Comparison of ENCODE assay signal across 29 mouse cellular contexts in the genomic region with DNA sequence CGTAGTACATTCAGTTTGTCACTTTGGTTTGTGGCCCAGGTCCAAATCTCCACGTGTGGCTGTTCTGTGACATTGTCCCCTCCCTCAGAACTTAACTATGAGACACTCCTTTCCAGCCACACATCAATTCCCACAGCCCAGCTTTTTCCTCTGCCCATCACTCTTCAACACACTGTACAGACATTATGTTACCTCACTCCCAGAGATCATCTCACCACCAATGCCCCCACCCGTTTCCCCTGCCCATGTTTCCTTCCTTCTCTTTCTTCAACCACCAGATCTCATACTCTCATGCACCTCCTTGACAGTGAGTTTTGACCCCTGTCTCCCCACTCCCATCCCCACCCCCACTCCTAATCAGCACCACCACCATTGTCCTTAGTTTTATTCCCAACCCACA. TPM values are rescaled to one million over a fixed set of nuclear protein-coding genes. Genes with fewer than 3 reads are reported as not detected.
DNase-seq lines count a peak whose midpoint lies in the region; ATAC-seq and TF ChIP-seq lines count a peak whose summit lies in the region.
"Had no signal": no experiment of that assay in that cellular context is flagged by ENCODE, and none has a peak within 500 bp of the region (broad histone marks: within the 10 kb centered on the region; RNA-seq: fewer than 3 reads in every experiment).

No protein-coding gene starts in this region.

- TF ChIP-seq CTCF in forebrain, postnatal 0 days (IDR thresholded peaks at IDR 0.05; ENCODE audit: low read depth): no peak

- ATAC-seq in forebrain, postnatal 0 days: no peak
- ATAC-seq in granulocyte monocyte progenitor cell, adult 5-6 weeks (replicated peaks; ENCODE audit: poor library complexity, severe bottlenecking): peak; percentile 27; the same call in 1 of the 2 replicates
- ATAC-seq in megakaryocyte, adult 5-6 weeks (ENCODE audit: poor library complexity, severe bottlenecking): peak; percentile 34; the same call in 1 of the 2 replicates
- ATAC-seq: forebrain, embryonic 13.5 days; forebrain, embryonic 16.5 days had no signal

- H3K4me1 ChIP-seq in forebrain, embryonic 10.5 days: peaks cover 11% of the 10 kb centered on the region
- no peaks in the 10 kb centered on the region for H3K4me1 ChIP-seq in forebrain, postnatal 0 days (ENCODE audit: insufficient read depth)
- H3K4me1 ChIP-seq: embryonic facial prominence, embryonic 12.5 days; embryonic facial prominence, embryonic 15.5 days; forebrain, embryonic 13.5 days; heart, embryonic 10.5 days; heart, embryonic 13.5 days; hindbrain, embryonic 12.5 days; hindbrain, embryonic 15.5 days had no signal

- H3K4me3 ChIP-seq in forebrain, embryonic 10.5 days: no peak overlapping the region
- no peak overlapping the region for H3K4me3 ChIP-seq in forebrain, postnatal 0 days (ENCODE audit: low read depth, low read length)
- H3K4me3 ChIP-seq: embryonic facial prominence, embryonic 12.5 days; embryonic facial prominence, embryonic 15.5 days; erythroblast, embryonic 14.5 days; forebrain, embryonic 13.5 days; heart, adult 2 months; heart, embryonic 10.5 days; heart, embryonic 13.5 days; hindbrain, embryonic 12.5 days; hindbrain, embryonic 15.5 days had no signal

- H3K9me3 ChIP-seq in forebrain, embryonic 10.5 days: no peaks in the 10 kb centered on the region
- no peaks in the 10 kb centered on the region for H3K9me3 ChIP-seq in forebrain, postnatal 0 days (ENCODE audit: low read length)
- H3K9me3 ChIP-seq: embryonic facial prominence, embryonic 12.5 days; embryonic facial prominence, embryonic 15.5 days; forebrain, embryonic 13.5 days; heart, embryonic 10.5 days; heart, embryonic 13.5 days; hindbrain, embryonic 12.5 days; hindbrain, embryonic 15.5 days had no signal

- no peak overlapping the region for H3K9ac ChIP-seq in forebrain, postnatal 0 days
- H3K9ac ChIP-seq: embryonic facial prominence, embryonic 12.5 days; embryonic facial prominence, embryonic 15.5 days; forebrain, embryonic 13.5 days; heart, embryonic 13.5 days; hindbrain, embryonic 12.5 days; hindbrain, embryonic 15.5 days had no signal

- DNase-seq in forebrain, embryonic 10.5 days (ENCODE audit: extremely low spot score, low spot score): no peak
- DNase-seq in forebrain, postnatal 0 days: no peak
- DNase-seq in embryo, embryonic 11 days: no peak
- no peak for DNase-seq in adrenal gland, postnatal 25 days
- DNase-seq: adrenal gland, postnatal 10 days; cerebellum, adult 11 months; cerebellum, adult 2 months; cerebellum, postnatal 10 days; cerebellum, postnatal 36 days; gastrocnemius, postnatal 25 days; heart, adult 2 months; heart, postnatal 14 days; heart, postnatal 4 days; kidney, adult 2 months had no signal

- H3K27me3 ChIP-seq in forebrain, embryonic 10.5 days (ENCODE audit: poor library complexity, severe bottlenecking): no peaks in the 10 kb centered on the region
- no peaks in the 10 kb centered on the region for H3K27me3 ChIP-seq in forebrain, postnatal 0 days (ENCODE audit: insufficient read depth, low read length)
- H3K27me3 ChIP-seq: embryonic facial prominence, embryonic 12.5 days; embryonic facial prominence, embryonic 15.5 days; forebrain, embryonic 13.5 days; heart, embryonic 13.5 days; hindbrain, embryonic 12.5 days; hindbrain, embryonic 15.5 days had no signal

- no peak overlapping the region for H3K4me2 ChIP-seq in forebrain, postnatal 0 days (ENCODE audit: low read depth)
- H3K4me2 ChIP-seq: embryonic facial prominence, embryonic 12.5 days; embryonic facial prominence, embryonic 15.5 days; forebrain, embryonic 13.5 days; heart, embryonic 13.5 days; hindbrain, embryonic 12.5 days; hindbrain, embryonic 15.5 days had no signal

- 0 out of 2 replicates have a peak overlapping the region, but pooled peaks have one; percentile 48 for H3K27ac ChIP-seq in forebrain, embryonic 10.5 days
- H3K27ac ChIP-seq in forebrain, postnatal 0 days (ENCODE audit: low read depth, low read length): no peak overlapping the region
- H3K27ac ChIP-seq: embryonic facial prominence, embryonic 12.5 days; embryonic facial prominence, embryonic 15.5 days; forebrain, embryonic 13.5 days; heart, adult 2 months; heart, embryonic 10.5 days; heart, embryonic 13.5 days; hindbrain, embryonic 12.5 days; hindbrain, embryonic 15.5 days had no signal

- WGBS in forebrain, embryonic 10.5 days: 93% methylated on average over 3 of the region's 3 CpGs
- WGBS in forebrain, postnatal 0 days: 87% methylated on average over 3 of the region's 3 CpGs

- no peaks in the 10 kb centered on the region for H3K36me3 ChIP-seq in forebrain, embryonic 10.5 days (replicated peaks)
- H3K36me3 ChIP-seq in forebrain, postnatal 0 days (ENCODE audit: insufficient read depth): no peaks in the 10 kb centered on the region
- H3K36me3 ChIP-seq: embryonic facial prominence, embryonic 12.5 days; embryonic facial prominence, embryonic 15.5 days; heart, embryonic 10.5 days; heart, embryonic 13.5 days; hindbrain, embryonic 12.5 days; hindbrain, embryonic 15.5 days had no signal

RNA-seq across cellular contexts. Expression of gene Xcl1, which starts 39.9 kb away (rescaled TPM):
- not detected in 2 replicates for polyA plus RNA-seq in forebrain, embryonic 10.5 days (2016; fragmentation: Nextera tagmentation; extraction: Ambion mirVana)
- total RNA-seq in forebrain, postnatal 0 days (2014; rRNA removed): not detected in 2 replicates
- not detected in 2 replicates for polyA plus RNA-seq in forebrain, postnatal 0 days (2015; fragmentation: Nextera tagmentation; extraction: Ambion mirVana)
- not detected in 2 replicates for total RNA-seq in granulocyte monocyte progenitor cell, adult 5-6 weeks (2014; fragmentation: Nextera tagmentation)
- not detected in 2 replicates for total RNA-seq in granulocyte monocyte progenitor cell, adult 5-6 weeks (2017)
- total RNA-seq in megakaryocyte, adult 5-6 weeks (2015): 4.5 and 12.4 TPM in 2 replicates
- 13.4 and 13.8 TPM in 2 replicates for total RNA-seq in megakaryocyte, adult 5-6 weeks (2017)
- not detected in 2 replicates for total RNA-seq in adrenal gland, postnatal 25 days (2021)
- total RNA-seq: adrenal gland, postnatal 10 days; ES-E14; gastrocnemius, adult 8-10 months; gastrocnemius, postnatal 25 days; heart, adult 2 months; heart, postnatal 14 days; heart, postnatal 4 days had no signal
- polyA plus RNA-seq: cerebellum, adult 2 months; embryonic facial prominence, embryonic 12.5 days; embryonic facial prominence, embryonic 15.5 days; erythroblast, embryonic 14.5 days; forebrain, embryonic 13.5 days; forebrain, embryonic 16.5 days; frontal cortex, adult 2 months; heart, embryonic 10.5 days; heart, embryonic 13.5 days; hindbrain, embryonic 12.5 days; hindbrain, embryonic 15.5 days; intestine, embryonic 14.5 days had no signal
